ENCODE assay signal across 20 mouse cellular contexts in genomic region chr15:81431195-81431594, GRCm38 (mm10). TPM values are rescaled to one million over a fixed set of nuclear protein-coding genes. Genes with fewer than 3 reads are reported as not detected.
DNase-seq lines count a peak whose midpoint lies in the region; ATAC-seq lines count a peak whose summit lies in the region.
"Had no signal": no experiment of that assay in that cellular context is flagged by ENCODE, and none has a peak within 500 bp of the region (broad histone marks: within the 10 kb centered on the region; RNA-seq: fewer than 3 reads in every experiment).

No protein-coding gene starts in this region.

- no peak for ATAC-seq in activated CD4-positive, CD25-positive, alpha-beta regulatory T cell, adult 4 months
- ATAC-seq: CD4-positive, CD25-positive, alpha-beta regulatory T cell, adult 4 months; Patski had no signal

- peak; percentile 57 for DNase-seq in adipocyte (ENCODE audit: low spot score)
- DNase-seq in gonadal fat pad, adult 2 months (ENCODE audit: low read depth) = peak; percentile 70
- DNase-seq in cerebellum, adult 9-11 months = no peak
- DNase-seq: adrenal gland, adult 2 months; adrenal gland, adult 8-10 months; adrenal gland, postnatal 10 days; adrenal gland, postnatal 14 days; adrenal gland, postnatal 25 days; adrenal gland, postnatal 36 days; B cell, adult 2 months; cerebellum, adult 11 months; cerebellum, adult 11-12 months; cerebellum, adult 18-20 months; cerebellum, adult 2 months; cerebellum, adult 8-10 months had no signal

RNA-seq across cellular contexts. Expression of gene Dnajb7, which starts 23.1 kb away (rescaled TPM):
- 0.22 and 0.60 TPM in 2 replicates for polyA plus RNA-seq in gonadal fat pad, adult 2 months (2012; rRNA removed)
- polyA plus RNA-seq in activated CD4-positive, CD25-positive, alpha-beta regulatory T cell, adult 4 months (2017; shearing (Covaris generic)) = 1 to 10 TPM; 2.5 to 2.7 TPM
- polyA plus RNA-seq: adrenal gland, adult 2 months; brain, embryonic 14.5 days; G1E; Patski had no signal

RNA-seq across cellular contexts. Expression of gene Xpnpep3, which starts 31.3 kb away (rescaled TPM):
- polyA plus RNA-seq in gonadal fat pad, adult 2 months (2012; rRNA removed) = 9.5 and 13.3 TPM in 2 replicates
- polyA plus RNA-seq in activated CD4-positive, CD25-positive, alpha-beta regulatory T cell, adult 4 months (2017; shearing (Covaris generic)) = 1 to 10 TPM; 8.6 to 9.4 TPM

RNA-seq across cellular contexts. Expression of gene St13, which starts 31.3 kb away (rescaled TPM):
- polyA plus RNA-seq in gonadal fat pad, adult 2 months (2012; rRNA removed) = 34.2 and 44.4 TPM in 2 replicates
- 100 to 1,000 TPM; 158 to 178 TPM for polyA plus RNA-seq in activated CD4-positive, CD25-positive, alpha-beta regulatory T cell, adult 4 months (2017; shearing (Covaris generic))

RNA-seq across cellular contexts. Expression of gene Rbx1, which starts 34.9 kb away (rescaled TPM):
- 62.3 and 68.8 TPM in 2 replicates for polyA plus RNA-seq in gonadal fat pad, adult 2 months (2012; rRNA removed)
- 100 to 1,000 TPM; 323 to 363 TPM for polyA plus RNA-seq in activated CD4-positive, CD25-positive, alpha-beta regulatory T cell, adult 4 months (2017; shearing (Covaris generic))
